Mouse (Mus musculus): Measurements from ENCODE around the gene Atp2a2.

- TF ChIP-seq ZC3H11A (IDR thresholded peaks at IDR 0.05; ENCODE audit: low read depth, low read length) (no peak), MAX (IDR thresholded peaks at IDR 0.05; ENCODE audit: low read length) (no peak), ETS1 (conservative IDR thresholded peaks at IDR 0.05; ENCODE audit: low read depth, low read length) (no peak)
Observed at GRCm38 (mm10) chr5:122503015-122503759, 1.2 kb upstream of the Atp2a2 start.

All from CH12.LX (cell line).